Mouse (Mus musculus) c-Kit-positive CD71-negative TER-119-negative erythroid progenitor cells, embryonic 14.5 days (primary cell): ENCODE results near the gene Fam186b.
"Not testable (repeated sequence)": the region's sequence is repeated elsewhere in the genome, so short reads cannot be mapped to it uniquely, and the experiment has no call there.

Experiments
- DNase-seq: peaks from one replicate; pipeline ENCODE4 v3.0.0-alpha.2; 2013; ENCODE audit warnings: low read depth

Gene Fam186b

GRCm38 (mm10) chr15:99259730-99260252 is 35.9 kb downstream of the Fam186b start:
- DNase-seq, result peak; percentile 62

DNA sequence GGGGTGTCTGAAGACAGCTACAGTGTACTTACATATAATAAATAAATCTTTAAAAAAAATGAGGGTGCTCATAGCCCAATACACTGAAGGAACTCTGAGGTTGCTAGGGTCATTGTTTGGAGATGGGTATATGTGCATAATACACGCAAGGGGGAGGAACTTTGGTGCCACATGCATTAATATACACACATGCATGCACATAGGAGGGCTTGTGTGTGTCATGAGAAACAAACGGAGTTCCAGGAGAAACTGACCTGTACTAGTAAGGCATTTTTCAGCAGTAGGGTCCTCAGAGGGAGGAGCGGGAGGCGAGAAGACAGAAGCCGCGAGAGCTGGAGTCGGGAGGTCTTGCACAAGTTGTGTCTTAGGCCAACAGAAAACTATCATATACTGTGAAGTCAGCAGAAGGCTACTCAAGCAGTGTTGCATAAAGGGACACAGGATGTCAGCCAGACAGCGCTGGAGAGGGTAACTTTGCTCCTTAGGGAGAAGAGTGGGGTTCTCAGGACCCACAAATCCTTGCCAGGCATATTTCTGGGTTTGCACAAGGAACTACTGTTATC is 36.4 kb downstream of the Fam186b start:
- no peak for DNase-seq

DNA sequence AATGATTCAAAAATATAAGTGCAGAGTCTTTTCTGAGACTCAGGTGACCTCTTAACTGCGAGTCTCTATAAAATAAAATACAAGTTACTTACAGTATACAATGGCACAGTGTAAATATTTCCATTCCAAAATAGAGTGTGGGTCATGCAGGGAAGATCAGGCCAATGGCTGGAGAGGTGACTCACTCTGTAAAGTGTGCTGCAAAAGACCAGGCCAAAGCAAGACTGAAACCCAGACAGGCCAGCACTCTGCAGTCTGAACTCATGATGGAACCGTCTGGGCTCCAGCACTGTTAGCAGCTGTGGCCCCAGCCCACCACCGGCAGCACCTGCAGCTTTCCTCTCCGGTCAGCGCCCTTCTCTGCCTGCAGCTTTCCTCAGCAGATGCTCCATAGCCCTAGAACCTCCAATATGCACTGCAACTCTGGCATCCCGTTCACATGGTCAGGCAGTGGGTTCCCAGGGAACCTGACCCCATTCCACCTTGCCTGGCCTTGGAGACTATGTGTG is 40.4 kb downstream of the Fam186b start:
- no peak for DNase-seq

- no peak for DNase-seq
Observed at GRCm38 (mm10) chr15:99254477-99255005, 41.1 kb downstream of the Fam186b start.

GRCm38 (mm10) chr15:99253772-99254171 is 41.9 kb downstream of the Fam186b start:
- no peak for DNase-seq

- DNase-seq, result not testable (repeated sequence)
Observed at GRCm38 (mm10) chr15:99253175-99253479, 42.6 kb downstream of the Fam186b start.

DNA sequence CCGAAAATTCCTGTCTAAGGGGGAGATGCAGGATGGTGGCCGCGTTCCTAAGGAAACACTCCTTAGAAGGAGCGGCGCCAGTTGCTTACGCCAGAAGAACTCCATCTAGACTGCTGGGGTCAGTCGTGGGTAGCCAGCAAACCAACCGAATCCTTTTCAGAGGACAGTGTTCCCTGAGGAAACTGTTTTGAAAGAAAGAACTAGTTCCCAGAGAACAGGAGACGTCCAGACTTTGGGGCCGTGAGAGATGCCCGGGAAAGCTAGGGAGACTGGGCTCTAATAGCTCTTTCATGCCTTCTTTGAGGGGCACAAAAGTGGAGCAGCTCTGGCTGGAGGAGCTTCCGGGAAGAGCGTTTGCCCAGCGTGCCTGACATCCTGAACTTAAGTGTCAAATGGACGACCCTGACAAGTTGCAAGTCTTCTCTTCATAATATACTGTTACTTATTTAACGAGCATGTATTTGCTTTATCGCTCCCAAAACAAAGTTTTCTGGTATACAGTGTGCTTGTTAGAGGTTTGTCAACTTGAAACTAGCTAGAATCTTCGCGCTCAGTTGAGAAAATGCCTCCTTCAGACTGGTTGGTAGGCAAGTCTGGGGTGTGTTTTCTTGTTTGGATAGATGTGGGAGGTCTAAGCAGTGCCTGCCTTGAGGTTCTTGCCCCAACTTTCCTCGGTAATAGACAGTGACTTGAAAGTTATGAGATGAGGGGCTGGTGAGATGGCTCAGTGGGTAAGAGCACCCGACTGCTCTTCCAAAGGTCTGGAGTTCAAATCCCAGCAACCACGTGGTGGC is 43.1 kb downstream of the Fam186b start:
- peak; percentile 9 for DNase-seq

GRCm38 (mm10) chr15:99251626-99252380 is 43.9 kb downstream of the Fam186b start, which contains the start of gene Mcrs1:
Mcrs1 (minus strand) TSS chr15:99251961.
- DNase-seq, result peak; percentile 98

- not testable (repeated sequence) for DNase-seq
Observed at GRCm38 (mm10) chr15:99251111-99251510, 44.6 kb downstream of the Fam186b start.

DNA sequence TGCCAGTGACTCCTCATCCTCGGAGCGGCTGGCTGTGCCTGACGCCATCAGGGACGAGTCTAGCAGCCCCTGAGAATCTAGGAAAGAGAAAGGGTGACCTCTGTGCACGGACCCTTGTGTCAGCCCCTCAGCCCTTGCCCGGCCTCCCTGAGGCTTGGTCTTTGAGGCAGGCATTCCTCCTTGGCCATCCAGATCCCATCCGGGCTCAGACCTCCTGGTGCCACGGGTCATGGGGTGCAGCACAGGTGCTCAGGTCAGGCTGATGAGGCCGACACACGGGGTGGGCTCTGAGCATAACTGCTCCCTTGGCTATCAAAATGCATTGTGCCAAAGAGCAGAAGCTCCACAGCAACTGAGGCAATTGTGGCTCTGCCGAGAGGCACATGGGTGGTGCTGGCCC is 45.8 kb downstream of the Fam186b start:
- no peak for DNase-seq

GRCm38 (mm10) chr15:99248972-99249371 is 46.7 kb downstream of the Fam186b start:
- no peak for DNase-seq

GRCm38 (mm10) chr15:99246736-99247135 is 49.0 kb downstream of the Fam186b start:
- not testable (repeated sequence) for DNase-seq

DNA sequence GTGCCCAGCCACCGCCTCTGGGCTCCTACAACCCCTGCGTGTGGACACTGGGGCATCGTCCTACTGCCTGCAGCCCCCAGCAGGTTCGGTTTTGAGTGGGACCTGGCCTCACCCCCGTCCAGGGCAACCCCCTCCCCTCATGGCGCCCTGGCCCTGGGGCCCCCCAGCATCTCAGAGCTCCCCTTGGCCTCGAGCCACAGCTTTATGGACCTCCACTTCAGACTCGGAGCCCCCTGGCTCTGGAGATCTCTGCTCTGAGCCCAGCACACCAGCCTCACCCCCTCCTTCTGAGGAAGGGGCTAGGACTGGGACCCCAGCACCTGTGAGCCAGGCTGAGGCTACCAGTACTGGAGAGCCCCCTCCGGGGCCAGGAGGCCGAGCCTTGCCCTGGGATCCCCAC is 53.6 kb downstream of the Fam186b start:
- DNase-seq, result no peak

DNA sequence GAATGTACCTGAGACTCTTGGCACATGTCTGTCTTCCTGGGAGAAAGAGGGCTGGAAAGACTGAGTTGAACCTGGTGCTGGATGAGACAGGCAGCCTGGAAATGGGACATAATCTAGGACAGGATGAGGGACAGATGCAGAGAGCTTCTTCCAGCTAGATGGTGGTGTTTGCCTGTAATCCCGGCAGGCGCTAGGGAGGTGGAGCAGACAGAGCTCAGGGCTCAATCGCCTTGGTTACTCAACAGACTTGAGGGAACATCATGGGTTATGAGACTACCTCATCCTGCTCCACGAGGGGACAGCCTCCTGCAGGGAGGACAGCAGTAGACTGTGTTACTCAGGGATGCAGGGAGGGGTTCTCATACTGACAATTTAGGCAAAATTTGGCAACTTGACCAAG is 54.4 kb downstream of the Fam186b start:
- DNase-seq, result no peak

GRCm38 (mm10) chr15:99240129-99240528 is 55.6 kb downstream of the Fam186b start:
- no peak for DNase-seq

DNA sequence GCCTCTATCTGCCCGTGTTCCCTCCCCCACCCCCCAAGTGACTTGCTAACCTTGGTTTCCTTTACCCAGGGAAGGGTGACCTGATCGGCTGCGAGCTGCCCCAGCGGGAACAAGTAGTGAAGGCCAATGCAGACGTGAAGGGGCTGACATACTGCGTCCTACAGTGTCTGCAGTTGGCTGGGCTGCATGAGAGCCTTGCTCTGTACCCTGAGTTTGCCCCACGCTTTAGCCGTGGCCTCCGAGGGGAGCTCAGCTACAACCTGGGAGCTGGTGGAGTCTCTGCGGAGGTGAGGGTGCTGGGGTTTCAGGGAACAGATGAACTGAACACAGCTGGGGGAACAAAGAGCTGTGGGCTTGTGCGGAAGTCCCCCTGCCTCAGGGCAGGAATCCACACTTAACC is 57.7 kb downstream of the Fam186b start:
- no peak for DNase-seq

- DNase-seq, result no peak
Observed at GRCm38 (mm10) chr15:99234326-99235010, 61.2 kb downstream of the Fam186b start.

- no peak for DNase-seq
Observed at GRCm38 (mm10) chr15:99233719-99234118, 62.0 kb downstream of the Fam186b start.

- no peak for DNase-seq
Observed at GRCm38 (mm10) chr15:99231998-99232397, 63.7 kb downstream of the Fam186b start.

- DNase-seq, result no peak
Observed at GRCm38 (mm10) chr15:99226090-99226489, 69.6 kb downstream of the Fam186b start.

- no peak for DNase-seq
Observed at GRCm38 (mm10) chr15:99225081-99225810, 70.4 kb downstream of the Fam186b start.
